Mouse (Mus musculus) CH12.LX (cell line): Measurements from ENCODE around the gene Sf3a1. TPM values are rescaled to one million over a fixed set of nuclear protein-coding genes. Genes with fewer than 3 reads are reported as not detected.

ENCODE experiments used
- DNase-seq: peaks from one replicate; pipeline ENCODE4 v3.0.0-alpha.2; 2013; ENCODE audit errors: extremely low read depth
- H3K27ac ChIP-seq: 2 replicates; pipeline ENCODE4 v1.5.1; 2012; ENCODE audit warnings: low read depth, mild to moderate bottlenecking, control low read depth, moderate library complexity; ENCODE audit not compliant: insufficient read depth
- H3K27me3 ChIP-seq: replicated peaks from 2 replicates; pipeline ENCODE3; 2012; ENCODE audit warnings: inconsistent platforms
- H3K36me3 ChIP-seq, 2 experiments: replicated peaks in 1 of 2; 2 replicates each; pipeline versions ENCODE3 to v1.6.1; 2012; ENCODE audit warnings: inconsistent platforms in 1 of 2, low read length in 1 of 2, mild to moderate bottlenecking in 1 of 2, mixed read lengths in 1 of 2, moderate library complexity in 1 of 2; ENCODE audit not compliant: control insufficient read depth in 1 of 2, insufficient read depth in 1 of 2
- H3K4me1 ChIP-seq, 2 experiments: 2 replicates each; pipeline ENCODE4 v1.6.1; 2012; ENCODE audit warnings: inconsistent platforms in 1 of 2, moderate library complexity in 1 of 2; ENCODE audit not compliant: insufficient read depth in 2 of 2, control insufficient read depth in 1 of 2
- H3K4me2 ChIP-seq: 2 replicates; pipeline ENCODE4 v1.6.1; 2012; ENCODE audit warnings: low read depth, mild to moderate bottlenecking, control low read depth; ENCODE audit not compliant: poor library complexity, insufficient read depth, severe bottlenecking
- H3K4me3 ChIP-seq, 3 experiments: fragments of 150-350 bp in 1 of 3; sonication (generic) in 1 of 3; replicated peaks in 1 of 3; 2 replicates each; pipeline versions ENCODE3 to v1.5.1; 2011 to 2012; ENCODE audit warnings: low read depth in 2 of 3, low read length in 2 of 3, mild to moderate bottlenecking in 2 of 3, moderate library complexity in 2 of 3, control low read depth in 1 of 3, improper control_type of control experiment in 1 of 3, inconsistent platforms in 1 of 3, mixed read lengths in 1 of 3; ENCODE audit not compliant: poor library complexity in 1 of 3
- H3K79me2 ChIP-seq: replicated peaks from 2 replicates; pipeline ENCODE4 v1.6.1; 2012; ENCODE audit warnings: mild to moderate bottlenecking, moderate library complexity; ENCODE audit not compliant: control insufficient read depth, poor library complexity, insufficient read depth, severe bottlenecking; ENCODE audit errors: extremely low read depth
- H3K9ac ChIP-seq: 2 replicates; pipeline ENCODE4 v1.6.1; 2012; ENCODE audit warnings: low read depth, mild to moderate bottlenecking, control low read depth, moderate library complexity; ENCODE audit not compliant: insufficient read depth
- H3K9me3 ChIP-seq: replicated peaks from 2 replicates; pipeline ENCODE3; 2012; ENCODE audit warnings: low read length, inconsistent platforms, mixed read lengths
- BHLHE40 ChIP-seq: IDR thresholded peaks from 2 replicates; pipeline ENCODE4 v1.6.1; 2011; ENCODE audit warnings: mild to moderate bottlenecking, low read depth, low read length, improper control_type of control experiment
- CHD1 ChIP-seq: IDR thresholded peaks from 2 replicates; pipeline ENCODE4 v1.6.1; 2012; ENCODE audit warnings: low read depth, low read length, improper control_type of control experiment, inconsistent platforms
- CHD2 ChIP-seq: IDR thresholded peaks from 2 replicates; pipeline ENCODE4 v1.6.1; 2011; ENCODE audit warnings: low read length, improper control_type of control experiment
- CTCF ChIP-seq, 2 experiments: IDR thresholded peaks in 1 of 2; conservative IDR thresholded peaks in 1 of 2; 2 replicates each; pipeline ENCODE4 v1.5.1; 2011 to 2012; ENCODE audit warnings: low read depth in 2 of 2, low read length in 2 of 2, improper control_type of control experiment in 1 of 2, inconsistent platforms in 1 of 2, mild to moderate bottlenecking in 1 of 2, moderate library complexity in 1 of 2
- ELF1 ChIP-seq: IDR thresholded peaks from 2 replicates; pipeline ENCODE4 v1.6.1; 2014; ENCODE audit warnings: low read depth, mild to moderate bottlenecking, inconsistent platforms, low read length, improper control_type of control experiment
- ETS1 ChIP-seq: conservative IDR thresholded peaks from 2 replicates; pipeline ENCODE4 v1.6.1; 2012; ENCODE audit warnings: low read depth, mild to moderate bottlenecking, inconsistent platforms, low read length, improper control_type of control experiment, moderate library complexity
- IRF4 ChIP-seq: IDR thresholded peaks from 2 replicates; pipeline ENCODE4 v1.6.1; 2014; ENCODE audit warnings: low read depth, mild to moderate bottlenecking, inconsistent platforms, low read length, improper control_type of control experiment
- JUN ChIP-seq: IDR thresholded peaks from 2 replicates; pipeline ENCODE4 v1.6.1; 2011; ENCODE audit warnings: low read depth, mild to moderate bottlenecking, low read length, improper control_type of control experiment, moderate library complexity; ENCODE audit not compliant: insufficient read depth
- JUND ChIP-seq: conservative IDR thresholded peaks from 2 replicates; pipeline ENCODE4 v1.6.1; 2011; ENCODE audit warnings: low read depth, low read length, improper control_type of control experiment
- MAX ChIP-seq: IDR thresholded peaks from 2 replicates; pipeline ENCODE4 v1.6.1; 2011; ENCODE audit warnings: low read length, improper control_type of control experiment
- MAZ ChIP-seq: IDR thresholded peaks from 2 replicates; pipeline ENCODE4 v1.6.1; 2012; ENCODE audit warnings: low read depth, mild to moderate bottlenecking, inconsistent platforms, low read length, improper control_type of control experiment, moderate library complexity
- MEF2A ChIP-seq: IDR thresholded peaks from 2 replicates; pipeline ENCODE4 v1.6.1; 2014; ENCODE audit warnings: low read depth, mild to moderate bottlenecking, inconsistent platforms, low read length, improper control_type of control experiment, borderline replicate concordance
- MXI1 ChIP-seq: IDR thresholded peaks from 2 replicates; pipeline ENCODE4 v1.6.1; 2011; ENCODE audit warnings: mild to moderate bottlenecking, low read depth, low read length, improper control_type of control experiment
- MYC ChIP-seq: IDR thresholded peaks from 2 replicates; pipeline ENCODE4 v1.6.1; 2011; ENCODE audit warnings: low read depth, mild to moderate bottlenecking, improper control_type of control experiment, low read length
- NELFE ChIP-seq: IDR thresholded peaks from 2 replicates; pipeline ENCODE4 v1.6.1; 2011; ENCODE audit warnings: low read depth, low read length, improper control_type of control experiment
- NRF1 ChIP-seq: IDR thresholded peaks from 2 replicates; pipeline ENCODE4 v1.6.1; 2014; ENCODE audit warnings: low read depth, mild to moderate bottlenecking, inconsistent platforms, low read length, improper control_type of control experiment, moderate library complexity
- POLR2A ChIP-seq: IDR thresholded peaks from 2 replicates; pipeline ENCODE4 v1.6.1; 2011; ENCODE audit warnings: low read depth, mild to moderate bottlenecking, improper control_type of control experiment, low read length
- POLR2AphosphoS2 ChIP-seq: IDR thresholded peaks from 2 replicates; pipeline ENCODE4 v1.6.1; 2011; ENCODE audit warnings: low read depth, low read length, improper control_type of control experiment
- RAD21 ChIP-seq: IDR thresholded peaks from 2 replicates; pipeline ENCODE4 v1.6.1; 2011; ENCODE audit warnings: low read depth, mild to moderate bottlenecking, low read length, improper control_type of control experiment, moderate library complexity
- RCOR1 ChIP-seq: conservative IDR thresholded peaks from 2 replicates; pipeline ENCODE4 v1.6.1; 2012; ENCODE audit warnings: low read depth, mild to moderate bottlenecking, inconsistent platforms, low read length, improper control_type of control experiment
- SIN3A ChIP-seq: IDR thresholded peaks from 2 replicates; pipeline ENCODE4 v1.6.1; 2012; ENCODE audit warnings: low read length, improper control_type of control experiment, inconsistent platforms
- SMC3 ChIP-seq: IDR thresholded peaks from 2 replicates; pipeline ENCODE4 v1.6.1; 2011; ENCODE audit warnings: low read depth, low read length, improper control_type of control experiment
- TCF12 ChIP-seq: IDR thresholded peaks from 2 replicates; pipeline ENCODE4 v1.6.1; 2014; ENCODE audit warnings: low read depth, mild to moderate bottlenecking, inconsistent platforms, low read length, improper control_type of control experiment
- UBTF ChIP-seq: IDR thresholded peaks from 2 replicates; pipeline ENCODE4 v1.6.1; 2012; ENCODE audit warnings: low read depth, mild to moderate bottlenecking, inconsistent platforms, low read length, improper control_type of control experiment, moderate library complexity
- ZC3H11A ChIP-seq: IDR thresholded peaks from 2 replicates; pipeline ENCODE4 v1.6.1; 2012; ENCODE audit warnings: low read depth, mild to moderate bottlenecking, inconsistent platforms, low read length, improper control_type of control experiment
- ZKSCAN1 ChIP-seq: IDR thresholded peaks from 2 replicates; pipeline ENCODE4 v1.6.1; 2012; ENCODE audit warnings: low read depth, inconsistent platforms, low read length, improper control_type of control experiment, borderline replicate concordance
- ZNF384 ChIP-seq: IDR thresholded peaks from 2 replicates; pipeline ENCODE4 v1.6.1; 2012; ENCODE audit warnings: low read depth, low read length, improper control_type of control experiment, inconsistent platforms
- dilution Hi-C: fragments of 300-500 bp; cut with MboI; formaldehyde crosslinking; loops from 2 replicates; pipeline ENCODE4 v1.14.3; 2020; ENCODE audit warnings: low sequenced_read_pairs; ENCODE audit not compliant: extremely low pct_unique_long_range_greater_than_20kb, extremely low pct_ligation_motif_present
- in situ Hi-C: fragments of 300-500 bp; cut with MboI; formaldehyde crosslinking; loops from 3 replicates; pipeline ENCODE4 v1.14.3; 2019; ENCODE audit warnings: low sequenced_read_pairs, low pct_ligation_motif_present, low pct_unique_long_range_greater_than_20kb, mixed read lengths
- polyA plus RNA-seq: library from polyadenylated mRNA; unstranded; fragments of >175 nt; gene quantifications from 2 replicates; pipeline ENCODE4 v1.2.1, GENCODE M21; 2012; ENCODE audit warnings: low read depth; ENCODE audit not compliant: insufficient read length
- total RNA-seq, 2 experiments: library from RNA; depleted of rRNA; stranded (reverse); fragments of 300-350 nt in 1 of 2; fragments of >200 nt in 1 of 2; gene quantifications; 2 replicates each; pipeline ENCODE4 v1.2.3; 2012 to 2014

The Sf3a1 gene
- total and polyA plus RNA-seq, 3 experiments: 29.5 to 97.6 (median 46.5) TPM

DNA sequence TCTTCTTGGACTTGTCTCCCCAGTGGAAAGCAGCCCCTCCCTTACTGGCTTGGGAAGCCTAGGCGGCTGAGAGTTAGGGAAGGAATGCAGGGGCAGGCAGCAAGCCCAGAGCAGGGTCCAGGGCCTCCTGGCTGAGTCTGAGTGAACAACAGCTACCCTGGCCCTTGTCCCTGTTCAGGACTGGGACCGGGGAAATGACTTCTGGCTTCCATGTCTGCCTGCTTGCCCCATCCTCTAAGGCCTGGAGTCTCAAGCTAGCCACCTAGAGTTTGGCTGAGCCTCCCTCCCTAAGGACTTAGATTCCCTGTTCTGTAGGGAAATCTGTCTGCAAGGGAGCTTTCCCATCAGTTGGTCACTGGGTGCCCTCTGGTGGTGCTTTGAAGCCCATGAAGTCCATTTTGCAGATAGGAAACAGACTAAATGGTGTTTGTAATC is 59.2 kb downstream of the Sf3a1 start:
- Histone ChIP-seq H3K4me1 (peaks cover 23 to 58% of the 10 kb centered on the region in 2 experiments), H3K27ac (no peak overlapping the region), H3K9me3 (no peaks in the 10 kb centered on the region), H3K4me3 (no peak overlapping the region), H3K79me2 (no peaks in the 10 kb centered on the region), H3K27me3 (no peaks in the 10 kb centered on the region), H3K4me2 (no peak overlapping the region), H3K9ac (no peak overlapping the region), H3K36me3 (peaks cover 10 to 25% of the 10 kb centered on the region in 2 experiments)
- DNase-seq: peak; percentile 76
- in situ Hi-C loops (loop anchor here (5.0 to 10.0 kb wide), 2 partner anchors 42 to 215 kb away; no protein-coding TSS in a partner anchor), dilution Hi-C loops (no loop called here)
- TF ChIP-seq BHLHE40 (0 out of 2 replicates have a peak, but pooled peaks have one; percentile 11), RAD21 (no peak; the same call in none of the 2 replicates), UBTF (no peak), ELF1 (peak; percentile 46; the same call in 1 of the 2 replicates), NELFE (peak; percentile 73; the same call in 1 of the 2 replicates), ZC3H11A (peak; percentile 94), MYC (0 out of 2 replicates have a peak, but pooled peaks have one; percentile 11), CHD2 (no peak), POLR2AphosphoS2 (no peak), MEF2A (no peak), ETS1 (no peak), RCOR1 (no peak), NRF1 (0 out of 2 replicates have a peak, but pooled peaks have one; percentile 17), SMC3 (peak; percentile 98), IRF4 (peak; percentile 72), SIN3A (peak; percentile 63; the same call in 1 of the 2 replicates), POLR2A (no peak), TCF12 (0 out of 2 replicates have a peak, but pooled peaks have one; percentile 30), JUN (no peak), MXI1 (no peak), JUND (peak; percentile 30; the same call in 1 of the 2 replicates), MAX (no peak), CTCF (conservative IDR thresholded peaks at IDR 0.05 in 1 of 2, IDR thresholded peaks at IDR 0.05 in 1 of 2; ENCODE audit: low read depth in 2 of 2, low read length in 2 of 2) (peak; percentile 55 to 99; a peak in 3 of 4 replicates), MAZ (no peak), ZNF384 (peak; percentile 57), ZKSCAN1 (no peak), CHD1 (no peak)
